Mouse (Mus musculus): ENCODE measurements around the gene Strada. TPM values are rescaled to one million over a fixed set of nuclear protein-coding genes. Genes with fewer than 3 reads are reported as not detected.

Gene Strada
- total RNA-seq (2023): 27.2 TPM

GRCm38 (mm10) chr11:106202123-106202465 lies at the start of gene Strada:
Strada (minus strand) TSS chr11:106202168.

GRCm38 (mm10) chr11:106216730-106217490 lies 14.9 kb upstream of the Strada start, which contains the start of gene Ddx42:
Ddx42 (plus strand) TSS chr11:106216926.

GRCm38 (mm10) chr11:106215927-106216729 lies 14.2 kb upstream of the Strada start, which contains the start of gene Ccdc47:
Ccdc47 (minus strand) TSS chr11:106216344.

GRCm38 (mm10) chr11:106160841-106161721 lies 40.9 kb downstream of the Strada start, which contains the start of the genes Gm10840 and Limd2:
Gm10840 (plus strand) TSS chr11:106160850.
Limd2 (minus strand) TSS chr11:106160860.

Other genes starting within 250 kb of the Strada start
- 0.33 TPM for gene Cyb561, start 248.8 kb downstream of the Strada start, total RNA-seq (2023)
- 0.80 TPM for gene Ace, start 234.2 kb downstream of the Strada start, total RNA-seq (2023)
- not detected for gene Ace3, start 207.5 kb downstream of the Strada start, total RNA-seq (2023)
- gene Kcnh6, start 194.0 kb downstream of the Strada start, total RNA-seq (2023): 0.65 TPM
- gene Dcaf7, start 165.3 kb downstream of the Strada start, total RNA-seq (2023): 64.9 TPM
- gene Taco1, start 136.1 kb downstream of the Strada start, total RNA-seq (2023): 8.3 TPM
- gene Map3k3, start 117.6 kb downstream of the Strada start, total RNA-seq (2023): 174 TPM
- gene Gm10840, start 41.3 kb downstream of the Strada start, total RNA-seq (2023): 12.1 TPM
- gene Limd2, start 41.3 kb downstream of the Strada start, total RNA-seq (2023): 840 TPM
- gene Ccdc47, start 14.2 kb upstream of the Strada start, total RNA-seq (2023): 38.1 TPM
- gene Ddx42, start 14.8 kb upstream of the Strada start, total RNA-seq (2023): 80.4 TPM
- 69.6 TPM for gene Ftsj3, start 53.9 kb upstream of the Strada start, total RNA-seq (2023)
- gene Psmc5, start 54.0 kb upstream of the Strada start, total RNA-seq (2023): 46.4 TPM
- 108 TPM for gene Smarcd2, start 70.8 kb upstream of the Strada start, total RNA-seq (2023)
- not detected for gene Tcam1, start 74.5 kb upstream of the Strada start, total RNA-seq (2023)
- 0.95 TPM for gene Gh, start 99.7 kb upstream of the Strada start, total RNA-seq (2023)
- gene Cd79b, start 112.6 kb upstream of the Strada start, total RNA-seq (2023): 49.8 TPM
- gene Scn4a, start 151.1 kb upstream of the Strada start, total RNA-seq (2023): 1.2 TPM
- not detected for gene Prr29, start 163.3 kb upstream of the Strada start, total RNA-seq (2023)
- gene Icam2, start 185.9 kb upstream of the Strada start, total RNA-seq (2023): 68.0 TPM

Data from CD4-positive naive resting alpha-beta T cell, adult 57 days (primary cell).